Mouse (Mus musculus): ENCODE measurements at regions not wholly inside any gene's neighbourhood (a gene's known extent, or its start where the extent isn't known, plus 50 kb on each side); places are given as distances from the start of the nearest gene placed in this dataset.

- Histone ChIP-seq H3K9me3 (no peaks in the 10 kb centered on the region), H3K4me1 (replicated peaks) (peaks cover 4% of the 10 kb centered on the region), H3K4me2 (no peak overlapping the region), H3K36me3 (no peaks in the 10 kb centered on the region), H3K27me3 (no peaks in the 10 kb centered on the region), H3K9ac (no peak overlapping the region), H3K4me3 (no peak overlapping the region), H3K27ac (replicated peaks) (no peak overlapping the region)
- 68% methylated on average over 5 of the region's 5 CpGs for WGBS
- no peak for ATAC-seq (ENCODE audit: low FRiP score, low read depth)
Measured at GRCm38 (mm10) chr6:6455566-6455965, 122.9 kb downstream of the Sem1 start.

GRCm38 (mm10) chr6:6454396-6454795, 124.1 kb downstream of the Sem1 start:
- no peaks in the 10 kb centered on the region for H3K9me3 ChIP-seq
- H3K4me1 ChIP-seq (replicated peaks) = no peaks in the 10 kb centered on the region
- 41% methylated on average over 2 of the region's 2 CpGs for WGBS
- H3K4me2 ChIP-seq = no peak overlapping the region
- H3K9ac ChIP-seq = no peak overlapping the region
- H3K36me3 ChIP-seq = no peaks in the 10 kb centered on the region
- H3K4me3 ChIP-seq = no peak overlapping the region
- no peaks in the 10 kb centered on the region for H3K27me3 ChIP-seq
- no peak overlapping the region for H3K27ac ChIP-seq (replicated peaks)
- ATAC-seq (ENCODE audit: low FRiP score, low read depth) = no peak

- Histone ChIP-seq H3K4me3 (no peak overlapping the region), H3K9ac (no peak overlapping the region), H3K27me3 (no peaks in the 10 kb centered on the region), H3K4me1 (replicated peaks) (no peaks in the 10 kb centered on the region), H3K27ac (replicated peaks) (no peak overlapping the region), H3K9me3 (no peaks in the 10 kb centered on the region), H3K4me2 (no peak overlapping the region), H3K36me3 (no peaks in the 10 kb centered on the region)
- 69% methylated on average over 3 of the region's 3 CpGs for WGBS
- no peak for ATAC-seq (ENCODE audit: low FRiP score, low read depth)
Measured at GRCm38 (mm10) chr6:6434855-6435254, 143.6 kb downstream of the Sem1 start.

GRCm38 (mm10) chr6:6434261-6434802, 144.1 kb downstream of the Sem1 start:
- H3K4me1 ChIP-seq (replicated peaks) = no peaks in the 10 kb centered on the region
- H3K27ac ChIP-seq (replicated peaks) = no peak overlapping the region
- no peak overlapping the region for H3K4me2 ChIP-seq
- no peaks in the 10 kb centered on the region for H3K27me3 ChIP-seq
- no peaks in the 10 kb centered on the region for H3K36me3 ChIP-seq
- no peak for ATAC-seq (ENCODE audit: low FRiP score, low read depth)
- WGBS = 74% methylated on average over 5 of the region's 5 CpGs
- H3K9ac ChIP-seq = no peak overlapping the region
- no peaks in the 10 kb centered on the region for H3K9me3 ChIP-seq
- H3K4me3 ChIP-seq = no peak overlapping the region

GRCm38 (mm10) chr6:6433179-6433578, 145.3 kb downstream of the Sem1 start:
- 89% methylated on average over 6 of the region's 6 CpGs for WGBS
- Histone ChIP-seq H3K4me3 (no peak overlapping the region), H3K27ac (replicated peaks) (no peak overlapping the region), H3K9me3 (no peaks in the 10 kb centered on the region), H3K4me2 (no peak overlapping the region), H3K4me1 (replicated peaks) (no peaks in the 10 kb centered on the region), H3K27me3 (no peaks in the 10 kb centered on the region), H3K9ac (no peak overlapping the region), H3K36me3 (no peaks in the 10 kb centered on the region)
- no peak for ATAC-seq (ENCODE audit: low FRiP score, low read depth)

- Histone ChIP-seq H3K9me3 (no peaks in the 10 kb centered on the region), H3K4me2 (no peak overlapping the region), H3K36me3 (no peaks in the 10 kb centered on the region), H3K27ac (replicated peaks) (no peak overlapping the region), H3K4me1 (replicated peaks) (no peaks in the 10 kb centered on the region), H3K9ac (no peak overlapping the region), H3K27me3 (no peaks in the 10 kb centered on the region), H3K4me3 (no peak overlapping the region)
- 77% methylated on average over 9 of the region's 9 CpGs for WGBS
- ATAC-seq (ENCODE audit: low FRiP score, low read depth) = no peak
Measured at GRCm38 (mm10) chr6:6414654-6415610, 163.5 kb downstream of the Sem1 start.

- Histone ChIP-seq H3K4me1 (replicated peaks) (no peaks in the 10 kb centered on the region), H3K27me3 (no peaks in the 10 kb centered on the region), H3K4me2 (no peak overlapping the region), H3K27ac (replicated peaks) (no peak overlapping the region), H3K9me3 (no peaks in the 10 kb centered on the region), H3K36me3 (no peaks in the 10 kb centered on the region), H3K4me3 (no peak overlapping the region), H3K9ac (no peak overlapping the region)
- no peak for ATAC-seq (ENCODE audit: low FRiP score, low read depth)
- WGBS = 57% methylated on average over 3 of the region's 3 CpGs
Measured at GRCm38 (mm10) chr6:6397997-6398396, 180.5 kb downstream of the Sem1 start.

GRCm38 (mm10) chr6:6389454-6390445, 172.8 kb upstream of the Slc25a13 start:
- H3K4me2 ChIP-seq = no peak overlapping the region
- no peak for ATAC-seq (ENCODE audit: low FRiP score, low read depth)
- no peaks in the 10 kb centered on the region for H3K27me3 ChIP-seq
- no peak overlapping the region for H3K9ac ChIP-seq
- no peaks in the 10 kb centered on the region for H3K36me3 ChIP-seq
- H3K9me3 ChIP-seq = no peaks in the 10 kb centered on the region
- 0 out of 2 replicates have a peak, but pooled peaks cover 7% of the 10 kb centered on the region for H3K4me1 ChIP-seq (replicated peaks)
- no peak overlapping the region for H3K4me3 ChIP-seq
- WGBS = 51% methylated on average over 16 of the region's 16 CpGs
- H3K27ac ChIP-seq (replicated peaks) = no peak overlapping the region

GRCm38 (mm10) chr6:6388835-6389440, 172.0 kb upstream of the Slc25a13 start:
- no peaks in the 10 kb centered on the region for H3K9me3 ChIP-seq
- WGBS = 16% methylated on average over 5 of the region's 5 CpGs
- no peaks in the 10 kb centered on the region for H3K36me3 ChIP-seq
- H3K27ac ChIP-seq (replicated peaks) = no peak overlapping the region
- H3K9ac ChIP-seq = no peak overlapping the region
- H3K27me3 ChIP-seq = no peaks in the 10 kb centered on the region
- no peak for ATAC-seq (ENCODE audit: low FRiP score, low read depth)
- no peak overlapping the region for H3K4me2 ChIP-seq
- H3K4me3 ChIP-seq = no peak overlapping the region
- 0 out of 2 replicates have a peak, but pooled peaks cover 7% of the 10 kb centered on the region for H3K4me1 ChIP-seq (replicated peaks)

GRCm38 (mm10) chr6:6387571-6387970, 170.6 kb upstream of the Slc25a13 start:
- 72% methylated on average over 5 of the region's 5 CpGs for WGBS
- no peak overlapping the region for H3K27ac ChIP-seq (replicated peaks)
- H3K4me2 ChIP-seq = no peak overlapping the region
- 0 out of 2 replicates have a peak, but pooled peaks cover 7% of the 10 kb centered on the region for H3K4me1 ChIP-seq (replicated peaks)
- H3K36me3 ChIP-seq = no peaks in the 10 kb centered on the region
- H3K9ac ChIP-seq = no peak overlapping the region
- H3K27me3 ChIP-seq = no peaks in the 10 kb centered on the region
- H3K9me3 ChIP-seq = no peaks in the 10 kb centered on the region
- ATAC-seq (ENCODE audit: low FRiP score, low read depth) = no peak
- no peak overlapping the region for H3K4me3 ChIP-seq

- Histone ChIP-seq H3K9me3 (no peaks in the 10 kb centered on the region), H3K36me3 (no peaks in the 10 kb centered on the region), H3K4me1 (replicated peaks) (0 out of 2 replicates have a peak, but pooled peaks cover 7% of the 10 kb centered on the region), H3K4me2 (no peak overlapping the region), H3K4me3 (no peak overlapping the region), H3K27ac (replicated peaks) (no peak overlapping the region), H3K9ac (no peak overlapping the region), H3K27me3 (no peaks in the 10 kb centered on the region)
- WGBS = 70% methylated on average over 7 of the region's 7 CpGs
- ATAC-seq (ENCODE audit: low FRiP score, low read depth) = no peak
Measured at GRCm38 (mm10) chr6:6384971-6385370, 168.0 kb upstream of the Slc25a13 start.
